Comparison of ENCODE assay signal across 8 mouse cellular contexts in the genomic region with DNA sequence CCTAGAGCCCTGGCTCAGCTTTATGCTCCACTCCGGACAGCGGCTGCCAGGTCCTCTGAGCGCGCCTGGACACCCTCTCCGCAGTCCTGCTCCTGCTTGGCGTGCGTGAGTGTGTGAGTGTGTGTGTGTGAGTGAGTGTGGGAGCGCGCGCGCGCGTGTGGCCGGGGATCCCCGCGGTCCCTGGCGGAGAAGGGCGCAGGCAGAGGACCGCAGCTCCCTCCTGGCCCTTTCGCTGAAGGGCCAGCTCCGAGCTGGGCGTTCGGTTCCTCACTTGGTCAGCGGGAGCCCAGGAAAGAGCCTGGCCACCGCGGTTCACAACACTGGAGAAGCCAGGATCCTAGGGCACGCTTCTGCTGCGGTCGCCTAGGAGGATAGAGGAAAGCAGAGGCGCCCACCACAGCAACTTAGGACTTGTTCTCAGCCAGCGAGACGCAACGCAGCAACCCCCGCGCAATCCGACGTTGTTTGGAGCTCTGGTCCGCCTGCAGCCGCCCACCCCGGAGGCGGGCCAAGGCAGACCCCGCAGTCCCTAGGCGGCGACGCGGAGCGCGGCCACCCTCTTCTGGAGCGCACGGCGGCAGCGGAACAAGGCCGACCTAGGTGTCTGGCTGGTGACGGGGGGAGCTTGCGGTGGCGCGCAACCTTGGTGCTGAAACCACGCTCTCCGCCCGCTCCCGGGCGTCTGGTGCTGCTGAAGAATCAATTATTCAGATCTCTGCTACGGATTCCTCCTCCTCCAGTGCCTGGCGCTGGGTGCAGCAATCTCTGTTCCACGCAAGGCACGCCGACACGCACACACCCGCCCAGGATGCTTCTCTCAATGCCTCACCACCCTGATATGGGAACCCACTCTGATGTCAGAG. TPM values are rescaled to one million over a fixed set of nuclear protein-coding genes. Genes with fewer than 3 reads are reported as not detected.
A peak's percentile ranks its signal among the peaks of the same experiment; 100 is the strongest.
DNase-seq lines count a peak whose midpoint lies in the region; ATAC-seq lines count a peak whose summit lies in the region.

A gene (minus strand): TSS at position 610 of the 863 bp plus-strand sequence.

- H3K9me3 ChIP-seq in heart, embryonic 12.5 days (replicated peaks), result no peaks in the 10 kb centered on the region
- no peaks in the 10 kb centered on the region for H3K9me3 ChIP-seq in embryonic facial prominence, embryonic 14.5 days (ENCODE audit: control insufficient read depth, low read length)
- no peaks in the 10 kb centered on the region for H3K9me3 ChIP-seq in midbrain, embryonic 15.5 days

- H3K27ac ChIP-seq in heart, embryonic 12.5 days (ENCODE audit: poor library complexity, severe bottlenecking), result no peak within 1 kb of the TSS
- H3K27ac ChIP-seq in embryonic facial prominence, embryonic 14.5 days (replicated peaks; ENCODE audit: low read depth, low read length), result no peak within 1 kb of the TSS
- H3K27ac ChIP-seq in midbrain, embryonic 15.5 days, result peak within 1 kb of the TSS; percentile 65

- no peaks in the 10 kb centered on the region for H3K36me3 ChIP-seq in heart, embryonic 12.5 days
- no peaks in the 10 kb centered on the region for H3K36me3 ChIP-seq in embryonic facial prominence, embryonic 14.5 days (ENCODE audit: control insufficient read depth, insufficient read depth, low read length)
- no peaks in the 10 kb centered on the region for H3K36me3 ChIP-seq in midbrain, embryonic 15.5 days (replicated peaks)

- DNase-seq in heart, adult 9 months (ENCODE audit: low spot score in 2 of 2), result no peak
- peak; percentile 71 for DNase-seq in R1 (ENCODE audit: low read depth, low spot score)
- no peak for DNase-seq in embryonic facial prominence, embryonic 14.5 days (ENCODE audit: low spot score)
- DNase-seq in layer of hippocampus, adult 8-10 months (ENCODE audit: low spot score in 2 of 2), result peak; percentile 64 to 72
- DNase-seq in urinary bladder, postnatal 4 days (ENCODE audit: low spot score in 2 of 2), result no peak
- no peak for DNase-seq in yolk sac, embryonic 10.5 days (ENCODE audit: low spot score)

- H3K9ac ChIP-seq in heart, embryonic 12.5 days, result peak within 1 kb of the TSS; percentile 27; the same call in 1 of the 2 replicates
- H3K9ac ChIP-seq in embryonic facial prominence, embryonic 14.5 days (ENCODE audit: low read depth, low read length), result peak within 1 kb of the TSS; percentile 32
- peak within 1 kb of the TSS; percentile 76 for H3K9ac ChIP-seq in midbrain, embryonic 15.5 days

- peak within 1 kb of the TSS; percentile 77 for H3K4me2 ChIP-seq in heart, embryonic 12.5 days
- H3K4me2 ChIP-seq in embryonic facial prominence, embryonic 14.5 days (ENCODE audit: low read depth, low read length), result peak within 1 kb of the TSS; percentile 76
- H3K4me2 ChIP-seq in midbrain, embryonic 15.5 days, result peak within 1 kb of the TSS; percentile 97

- peaks cover 76% of the 10 kb centered on the region for H3K27me3 ChIP-seq in heart, embryonic 12.5 days (replicated peaks)
- H3K27me3 ChIP-seq in embryonic facial prominence, embryonic 14.5 days (replicated peaks; ENCODE audit: control insufficient read depth, insufficient read depth, low read length), result peaks cover 64% of the 10 kb centered on the region
- H3K27me3 ChIP-seq in midbrain, embryonic 15.5 days (replicated peaks), result peaks cover 31% of the 10 kb centered on the region

- H3K4me1 ChIP-seq in heart, embryonic 12.5 days (replicated peaks), result peaks cover 33% of the 10 kb centered on the region
- H3K4me1 ChIP-seq in embryonic facial prominence, embryonic 14.5 days (ENCODE audit: control insufficient read depth, insufficient read depth, low read length), result peaks cover 12% of the 10 kb centered on the region; the same call in 1 of the 2 replicates
- H3K4me1 ChIP-seq in midbrain, embryonic 15.5 days, result peaks cover 26% of the 10 kb centered on the region

- under 1% methylated on average over 68 of the region's 69 CpGs for WGBS in heart, embryonic 12.5 days
- under 1% methylated on average over 43 of the region's 69 CpGs for WGBS in embryonic facial prominence, embryonic 14.5 days
- WGBS in midbrain, embryonic 15.5 days, result under 1% methylated on average over 69 of the region's 69 CpGs

- peak within 1 kb of the TSS; percentile 44 for H3K4me3 ChIP-seq in heart, embryonic 12.5 days
- peak within 1 kb of the TSS; percentile 43 for H3K4me3 ChIP-seq in embryonic facial prominence, embryonic 14.5 days (ENCODE audit: low read depth, low read length)
- peak within 1 kb of the TSS; percentile 64 for H3K4me3 ChIP-seq in midbrain, embryonic 15.5 days

- ATAC-seq in heart, embryonic 12.5 days (ENCODE audit: insufficient number of reproducible peaks, low FRiP score), result no peak
- no peak for ATAC-seq in embryonic facial prominence, embryonic 14.5 days (ENCODE audit: low read depth)
- peak; percentile 41 for ATAC-seq in midbrain, embryonic 15.5 days (replicated peaks)

RNA-seq across cellular contexts. Expression of the gene that starts here (rescaled TPM):
- polyA plus RNA-seq in heart, embryonic 12.5 days (2016; fragmentation: Nextera tagmentation; extraction: Ambion mirVana), result 0.71 and 0.98 TPM in 2 replicates
- polyA plus RNA-seq in embryonic facial prominence, embryonic 14.5 days (2014; fragmentation: Nextera tagmentation; extraction: Ambion mirVana), result 1.0 and 1.2 TPM in 2 replicates
- 100 to 1,000 TPM; 300 to 419 (median 352) TPM for total RNA-seq in layer of hippocampus, adult 8-10 months (2022)
- 8.0 and 8.7 TPM in 2 replicates for polyA plus RNA-seq in midbrain, embryonic 15.5 days (2015; fragmentation: Nextera tagmentation; extraction: Ambion mirVana)

Comparison
In these comparisons a context has a peak if more than half of its experiments do, and no peak if none do; other contexts are left out.
1. DNase-seq: peak in R1 (single experiment) and layer of hippocampus, adult 8-10 months (2 of 2); none in heart, adult 9 months (0 of 2), embryonic facial prominence, embryonic 14.5 days (single experiment), urinary bladder, postnatal 4 days (0 of 2) and yolk sac, embryonic 10.5 days (single experiment).
2. Peak in every context shown above with its lines, with median percentiles within 50 percentile points of each other: H3K4me2 ChIP-seq, H3K4me3 ChIP-seq and H3K9ac ChIP-seq.